Mouse (Mus musculus): ENCODE data around the gene Vmn2r80.

GRCm38 (mm10) chr10:79107531-79107930 is 41.0 kb upstream of the Vmn2r80 start:
- TF ChIP-seq EP300 (optimal IDR thresholded peaks at IDR 0.05) (no peak), CTCF (IDR thresholded peaks at IDR 0.05; ENCODE audit: low read depth) (no peak)

Measured in stomach, postnatal 0 days (tissue).